Mouse (Mus musculus): ENCODE measurements at regions not wholly inside any gene's neighbourhood (a gene's known extent, or its start where the extent isn't known, plus 50 kb on each side); places are given as distances from the start of the nearest gene placed in this dataset.

- H3K9ac ChIP-seq (replicated peaks; ENCODE audit: low read length), result no peak overlapping the region
- 100% methylated on average over 2 of the region's 2 CpGs for WGBS
- H3K27me3 ChIP-seq (ENCODE audit: insufficient read depth, low read length), result no peaks in the 10 kb centered on the region
- H3K9me3 ChIP-seq (ENCODE audit: low read length), result no peaks in the 10 kb centered on the region
- H3K4me3 ChIP-seq (ENCODE audit: low read length), result no peak overlapping the region
- no peak overlapping the region for H3K4me2 ChIP-seq (replicated peaks; ENCODE audit: low read depth, low read length)
- peaks cover 21% of the 10 kb centered on the region for H3K4me1 ChIP-seq (ENCODE audit: insufficient read depth, low read length)
- no peaks in the 10 kb centered on the region for H3K36me3 ChIP-seq (ENCODE audit: insufficient read depth, low read length)
- ATAC-seq (ENCODE audit: low FRiP score, low TSS enrichment), result no peak
- H3K27ac ChIP-seq (ENCODE audit: low read length), result no peak overlapping the region
Measured at GRCm38 (mm10) chr5:111644142-111644541, 89.6 kb upstream of the Gm26897 start.

GRCm38 (mm10) chr5:111644788-111645187 is 88.9 kb upstream of the Gm26897 start:
- no peak for ATAC-seq (ENCODE audit: low FRiP score, low TSS enrichment)
- Histone ChIP-seq H3K4me2 (replicated peaks; ENCODE audit: low read depth, low read length) (no peak overlapping the region), H3K9me3 (ENCODE audit: low read length) (no peaks in the 10 kb centered on the region), H3K9ac (replicated peaks; ENCODE audit: low read length) (no peak overlapping the region), H3K36me3 (ENCODE audit: insufficient read depth, low read length) (no peaks in the 10 kb centered on the region), H3K27ac (ENCODE audit: low read length) (no peak overlapping the region), H3K4me1 (ENCODE audit: insufficient read depth, low read length) (peaks cover 15% of the 10 kb centered on the region), H3K4me3 (ENCODE audit: low read length) (no peak overlapping the region), H3K27me3 (ENCODE audit: insufficient read depth, low read length) (no peaks in the 10 kb centered on the region)
- WGBS, result 62% methylated on average over 4 of the region's 4 CpGs

- no peaks in the 10 kb centered on the region for H3K27me3 ChIP-seq (ENCODE audit: insufficient read depth, low read length)
- H3K4me2 ChIP-seq (replicated peaks; ENCODE audit: low read depth, low read length), result no peak overlapping the region
Measured at GRCm38 (mm10) chr5:111647686-111648200, 86.0 kb upstream of the Gm26897 start.

GRCm38 (mm10) chr5:111648481-111648880 is 85.2 kb upstream of the Gm26897 start:
- 0 out of 2 replicates have a peak, but pooled peaks have one; percentile 32 for ATAC-seq (ENCODE audit: low FRiP score, low TSS enrichment)
- no peak overlapping the region for H3K4me3 ChIP-seq (ENCODE audit: low read length)
- no peak overlapping the region for H3K4me2 ChIP-seq (replicated peaks; ENCODE audit: low read depth, low read length)
- WGBS, result 42% methylated on average over 7 of the region's 7 CpGs
- H3K4me1 ChIP-seq (ENCODE audit: insufficient read depth, low read length), result peaks cover 8% of the 10 kb centered on the region
- H3K27ac ChIP-seq (ENCODE audit: low read length), result 0 out of 2 replicates have a peak overlapping the region, but pooled peaks have one; percentile 68
- H3K9me3 ChIP-seq (ENCODE audit: low read length), result no peaks in the 10 kb centered on the region
- no peaks in the 10 kb centered on the region for H3K27me3 ChIP-seq (ENCODE audit: insufficient read depth, low read length)
- no peaks in the 10 kb centered on the region for H3K36me3 ChIP-seq (ENCODE audit: insufficient read depth, low read length)
- H3K9ac ChIP-seq (replicated peaks; ENCODE audit: low read length), result no peak overlapping the region

More at GRCm38 (mm10) chr5:111647686-111648200, 86.0 kb upstream of the Gm26897 start:
- Histone ChIP-seq H3K4me1 (ENCODE audit: insufficient read depth, low read length) (peaks cover 8% of the 10 kb centered on the region), H3K27ac (ENCODE audit: low read length) (no peak overlapping the region), H3K4me3 (ENCODE audit: low read length) (no peak overlapping the region), H3K36me3 (ENCODE audit: insufficient read depth, low read length) (no peaks in the 10 kb centered on the region), H3K9me3 (ENCODE audit: low read length) (no peaks in the 10 kb centered on the region), H3K9ac (replicated peaks; ENCODE audit: low read length) (no peak overlapping the region)
- no peak for ATAC-seq (ENCODE audit: low FRiP score, low TSS enrichment)
- 79% methylated on average over 6 of the region's 6 CpGs for WGBS

GRCm38 (mm10) chr5:111649012-111649411 is 84.7 kb upstream of the Gm26897 start:
- peak; percentile 69; the same call in 1 of the 2 replicates for ATAC-seq (ENCODE audit: low FRiP score, low TSS enrichment)
- 30% methylated on average over 10 of the region's 10 CpGs for WGBS
- no peak overlapping the region for H3K4me3 ChIP-seq (ENCODE audit: low read length)
- no peaks in the 10 kb centered on the region for H3K9me3 ChIP-seq (ENCODE audit: low read length)
- H3K36me3 ChIP-seq (ENCODE audit: insufficient read depth, low read length), result no peaks in the 10 kb centered on the region
- peak overlapping the region; percentile 68; the same call in 1 of the 2 replicates for H3K27ac ChIP-seq (ENCODE audit: low read length)
- H3K4me1 ChIP-seq (ENCODE audit: insufficient read depth, low read length), result peaks cover 8% of the 10 kb centered on the region
- H3K9ac ChIP-seq (replicated peaks; ENCODE audit: low read length), result no peak overlapping the region
- H3K4me2 ChIP-seq (replicated peaks; ENCODE audit: low read depth, low read length), result no peak overlapping the region
- no peaks in the 10 kb centered on the region for H3K27me3 ChIP-seq (ENCODE audit: insufficient read depth, low read length)

GRCm38 (mm10) chr5:111652472-111652871 is 81.3 kb upstream of the Gm26897 start:
- Histone ChIP-seq H3K36me3 (ENCODE audit: insufficient read depth, low read length) (no peaks in the 10 kb centered on the region), H3K9me3 (ENCODE audit: low read length) (no peaks in the 10 kb centered on the region), H3K9ac (replicated peaks; ENCODE audit: low read length) (no peak overlapping the region), H3K27ac (ENCODE audit: low read length) (no peak overlapping the region), H3K4me3 (ENCODE audit: low read length) (no peak overlapping the region), H3K27me3 (ENCODE audit: insufficient read depth, low read length) (no peaks in the 10 kb centered on the region), H3K4me2 (replicated peaks; ENCODE audit: low read depth, low read length) (no peak overlapping the region), H3K4me1 (ENCODE audit: insufficient read depth, low read length) (peaks cover 7% of the 10 kb centered on the region)
- WGBS, result 22% methylated on average over 2 of the region's 2 CpGs
- ATAC-seq (ENCODE audit: low FRiP score, low TSS enrichment), result no peak

GRCm38 (mm10) chr5:111656436-111656835 is 77.3 kb upstream of the Gm26897 start:
- H3K27ac ChIP-seq (ENCODE audit: low read length), result no peak overlapping the region
- no peaks in the 10 kb centered on the region for H3K4me1 ChIP-seq (ENCODE audit: insufficient read depth, low read length)
- no peaks in the 10 kb centered on the region for H3K9me3 ChIP-seq (ENCODE audit: low read length)
- H3K36me3 ChIP-seq (ENCODE audit: insufficient read depth, low read length), result no peaks in the 10 kb centered on the region
- no peak overlapping the region for H3K4me2 ChIP-seq (replicated peaks; ENCODE audit: low read depth, low read length)
- no peak overlapping the region for H3K4me3 ChIP-seq (ENCODE audit: low read length)
- 65% methylated on average over 2 of the region's 2 CpGs for WGBS
- no peak for ATAC-seq (ENCODE audit: low FRiP score, low TSS enrichment)
- H3K27me3 ChIP-seq (ENCODE audit: insufficient read depth, low read length), result peaks cover 3% of the 10 kb centered on the region; the same call in 1 of the 2 replicates
- H3K9ac ChIP-seq (replicated peaks; ENCODE audit: low read length), result no peak overlapping the region

GRCm38 (mm10) chr5:111657759-111658429 is 75.8 kb upstream of the Gm26897 start:
- Histone ChIP-seq H3K9ac (replicated peaks; ENCODE audit: low read length) (no peak overlapping the region), H3K4me2 (replicated peaks; ENCODE audit: low read depth, low read length) (no peak overlapping the region), H3K4me3 (ENCODE audit: low read length) (no peak overlapping the region), H3K36me3 (ENCODE audit: insufficient read depth, low read length) (no peaks in the 10 kb centered on the region), H3K4me1 (ENCODE audit: insufficient read depth, low read length) (0 out of 2 replicates have a peak, but pooled peaks cover 3% of the 10 kb centered on the region), H3K27ac (ENCODE audit: low read length) (no peak overlapping the region), H3K27me3 (ENCODE audit: insufficient read depth, low read length) (peaks cover 3% of the 10 kb centered on the region; the same call in 1 of the 2 replicates), H3K9me3 (ENCODE audit: low read length) (no peaks in the 10 kb centered on the region)
- ATAC-seq (ENCODE audit: low FRiP score, low TSS enrichment), result no peak
- 71% methylated on average over 3 of the region's 3 CpGs for WGBS

GRCm38 (mm10) chr5:111659229-111659628 is 74.5 kb upstream of the Gm26897 start:
- Histone ChIP-seq H3K9ac (replicated peaks; ENCODE audit: low read length) (no peak overlapping the region), H3K27ac (ENCODE audit: low read length) (no peak overlapping the region), H3K27me3 (ENCODE audit: insufficient read depth, low read length) (peaks cover 3% of the 10 kb centered on the region; the same call in 1 of the 2 replicates), H3K4me1 (ENCODE audit: insufficient read depth, low read length) (0 out of 2 replicates have a peak, but pooled peaks cover 3% of the 10 kb centered on the region), H3K9me3 (ENCODE audit: low read length) (no peaks in the 10 kb centered on the region), H3K4me3 (ENCODE audit: low read length) (no peak overlapping the region), H3K36me3 (ENCODE audit: insufficient read depth, low read length) (no peaks in the 10 kb centered on the region), H3K4me2 (replicated peaks; ENCODE audit: low read depth, low read length) (no peak overlapping the region)
- 93% methylated on average over 3 of the region's 3 CpGs for WGBS
- no peak for ATAC-seq (ENCODE audit: low FRiP score, low TSS enrichment)

GRCm38 (mm10) chr5:111660447-111660846 is 73.3 kb upstream of the Gm26897 start:
- H3K4me3 ChIP-seq (ENCODE audit: low read length), result no peak overlapping the region
- H3K27ac ChIP-seq (ENCODE audit: low read length), result no peak overlapping the region
- peaks cover 3% of the 10 kb centered on the region; the same call in 1 of the 2 replicates for H3K27me3 ChIP-seq (ENCODE audit: insufficient read depth, low read length)
- H3K4me2 ChIP-seq (replicated peaks; ENCODE audit: low read depth, low read length), result no peak overlapping the region
- 0 out of 2 replicates have a peak, but pooled peaks cover 3% of the 10 kb centered on the region for H3K4me1 ChIP-seq (ENCODE audit: insufficient read depth, low read length)
- H3K9me3 ChIP-seq (ENCODE audit: low read length), result no peaks in the 10 kb centered on the region
- no peaks in the 10 kb centered on the region for H3K36me3 ChIP-seq (ENCODE audit: insufficient read depth, low read length)
- no peak for ATAC-seq (ENCODE audit: low FRiP score, low TSS enrichment)
- H3K9ac ChIP-seq (replicated peaks; ENCODE audit: low read length), result no peak overlapping the region
- 65% methylated on average over 10 of the region's 10 CpGs for WGBS
